Mouse (Mus musculus) urinary bladder, postnatal 10 days (tissue): Measurements from ENCODE around the gene Rhbg.

Experiments
- DNase-seq: peaks from one replicate; pipeline ENCODE4 v3.0.0; 2022; ENCODE audit warnings: low spot score

Rhbg gene

DNA sequence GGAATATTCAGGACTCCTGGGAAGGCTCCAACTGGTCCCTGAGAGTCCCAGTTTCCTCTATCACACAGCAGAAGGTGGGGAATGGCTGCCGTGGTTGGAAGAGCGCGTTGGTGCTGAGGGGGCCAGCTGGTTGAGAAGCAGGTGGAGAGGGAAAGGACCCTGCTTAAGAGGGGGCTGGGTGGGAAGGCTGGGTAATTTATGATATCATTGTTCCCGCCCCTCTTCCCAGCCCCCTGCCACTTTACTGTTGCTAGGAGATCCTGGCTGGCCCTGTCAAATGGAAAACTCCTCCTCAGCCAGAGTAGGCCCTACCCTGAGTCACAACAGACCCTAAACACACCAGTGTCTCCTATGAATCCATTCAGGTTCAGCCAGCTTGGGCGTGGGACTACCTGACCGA, 26.5 kb downstream of the Rhbg start:
- no peak for DNase-seq

DNA sequence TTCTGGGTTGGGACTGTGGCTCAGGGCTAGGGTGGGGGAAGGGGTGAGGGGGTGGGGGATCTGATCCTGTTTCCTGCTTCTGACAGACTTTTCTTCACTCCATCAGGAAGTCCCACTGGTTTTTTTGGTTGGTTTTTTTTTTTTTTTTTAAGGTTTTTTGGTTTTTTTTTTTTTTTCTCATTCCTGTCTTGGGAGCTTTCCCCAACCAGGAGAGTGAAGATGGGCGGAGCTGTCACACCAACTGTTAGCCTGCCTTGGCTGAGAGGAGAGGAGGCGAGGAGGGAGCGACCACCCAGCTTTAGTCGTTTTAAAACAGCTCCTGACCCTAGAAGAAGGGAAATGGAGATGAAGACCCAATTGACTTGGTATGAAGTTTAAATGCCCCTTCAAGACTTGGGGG, 27.2 kb downstream of the Rhbg start:
- DNase-seq, result no peak

GRCm38 (mm10) chr3:88226101-88226845, 28.2 kb downstream of the Rhbg start:
- no peak for DNase-seq

GRCm38 (mm10) chr3:88224929-88225328, 29.6 kb downstream of the Rhbg start:
- no peak for DNase-seq

DNA sequence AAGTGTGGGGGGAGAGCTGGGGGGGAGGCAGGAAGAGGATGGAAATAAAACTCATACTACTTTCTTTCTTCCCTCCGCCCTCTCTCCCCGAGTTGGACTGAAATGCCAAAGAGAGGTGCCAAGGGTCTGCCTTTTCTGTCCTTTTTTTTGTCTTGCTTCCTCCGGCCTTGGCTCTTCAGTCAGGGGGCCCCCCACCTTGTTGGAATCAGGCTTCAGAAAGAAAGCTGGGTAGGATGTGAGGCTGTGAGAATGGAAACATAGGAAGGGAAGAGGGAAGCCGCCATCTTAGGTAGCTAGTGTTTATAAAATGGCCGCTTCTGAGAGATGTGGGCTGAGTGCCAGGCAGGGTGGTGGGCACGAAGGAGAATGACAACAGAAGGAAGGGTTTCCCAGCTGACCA, 32.1 kb downstream of the Rhbg start:
- DNase-seq, result no peak

- DNase-seq, result no peak
Measured at GRCm38 (mm10) chr3:88221519-88222390, 32.8 kb downstream of the Rhbg start.

GRCm38 (mm10) chr3:88220842-88221241, 33.7 kb downstream of the Rhbg start:
- peak; percentile 30 for DNase-seq

DNA sequence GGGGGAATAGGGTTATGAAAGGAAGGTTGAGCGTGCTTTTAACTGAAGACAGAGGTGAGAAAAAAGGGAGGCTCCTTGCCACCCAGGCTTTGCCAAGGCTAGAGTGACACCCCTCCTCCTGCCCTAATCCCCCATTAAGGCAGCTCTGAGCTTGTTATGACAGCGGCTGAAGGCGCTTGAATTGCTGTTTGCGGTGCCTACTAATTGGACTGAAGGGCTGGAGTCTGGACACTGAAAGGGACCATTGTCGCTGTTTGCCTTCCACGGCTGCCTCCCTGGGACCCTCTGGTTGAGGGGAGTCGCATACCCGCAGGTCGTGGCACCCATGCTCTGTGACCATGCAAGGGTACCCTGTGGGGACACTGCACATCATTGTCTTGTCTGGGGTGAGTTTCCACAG, 34.6 kb downstream of the Rhbg start:
- DNase-seq, result no peak

- no peak for DNase-seq
Measured at GRCm38 (mm10) chr3:88217679-88218078, 36.8 kb downstream of the Rhbg start.

DNA sequence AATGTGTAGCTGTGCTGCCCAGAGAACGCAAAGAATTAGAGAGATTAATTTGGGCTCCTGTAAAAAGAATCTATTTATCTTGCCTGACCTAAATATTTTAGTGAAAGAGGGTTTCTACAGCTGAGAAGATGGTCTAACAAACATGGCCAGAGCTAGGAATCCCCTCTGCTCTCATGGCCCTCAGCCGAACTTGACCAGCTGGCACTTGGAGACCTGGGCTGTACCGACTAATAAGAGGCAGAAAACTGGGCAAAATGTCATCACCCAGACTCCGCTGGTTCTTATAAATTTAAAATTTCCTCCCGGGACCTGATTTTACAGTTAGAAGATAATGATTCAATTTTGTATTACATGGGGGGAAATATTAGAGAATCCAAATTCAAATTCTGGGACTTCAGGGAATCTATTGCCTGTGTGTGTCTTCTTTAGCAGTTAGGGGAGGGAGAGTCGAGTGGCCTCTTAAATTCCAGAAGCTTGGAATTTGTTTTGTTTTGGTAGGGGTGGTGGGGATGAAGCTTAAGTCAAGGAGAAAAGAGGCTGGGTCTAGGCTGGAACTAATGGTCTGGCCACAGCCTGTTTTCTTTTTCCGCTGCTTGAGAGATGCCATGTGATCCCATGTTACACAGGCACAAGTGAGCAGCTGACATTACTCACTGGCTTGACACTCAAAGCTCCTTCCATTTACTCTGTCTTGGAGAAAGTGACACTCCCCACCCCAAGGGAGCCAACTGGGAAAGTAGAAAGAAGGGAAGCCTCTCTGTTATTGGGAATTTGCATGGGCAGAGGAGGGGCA, 37.8 kb downstream of the Rhbg start:
- no peak for DNase-seq

- no peak for DNase-seq
Measured at GRCm38 (mm10) chr3:88216116-88216515, 38.4 kb downstream of the Rhbg start.

DNA sequence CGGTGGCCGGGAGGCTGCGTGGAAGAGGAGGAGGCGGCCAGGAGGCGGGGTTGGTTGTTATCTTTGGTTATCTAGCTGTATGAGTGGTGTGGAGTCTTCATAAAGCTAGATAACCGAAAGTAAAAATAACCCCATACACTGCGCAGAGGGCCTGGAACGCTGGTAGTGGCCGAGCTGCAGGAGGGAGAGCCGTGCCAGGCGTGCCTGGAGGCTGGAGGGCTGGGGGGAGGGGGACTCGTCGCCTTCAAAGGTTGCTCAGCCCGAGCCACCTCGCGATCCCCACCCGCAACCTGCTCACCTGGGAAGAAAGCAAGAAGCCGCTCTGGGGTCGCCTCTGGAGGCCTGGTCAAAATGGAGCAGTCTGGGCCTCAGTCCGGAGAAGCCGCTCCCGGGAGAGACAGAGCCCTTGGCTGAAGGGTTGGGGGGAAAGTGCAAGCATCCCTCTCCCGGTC, 38.9 kb downstream of the Rhbg start:
- no peak for DNase-seq

DNA sequence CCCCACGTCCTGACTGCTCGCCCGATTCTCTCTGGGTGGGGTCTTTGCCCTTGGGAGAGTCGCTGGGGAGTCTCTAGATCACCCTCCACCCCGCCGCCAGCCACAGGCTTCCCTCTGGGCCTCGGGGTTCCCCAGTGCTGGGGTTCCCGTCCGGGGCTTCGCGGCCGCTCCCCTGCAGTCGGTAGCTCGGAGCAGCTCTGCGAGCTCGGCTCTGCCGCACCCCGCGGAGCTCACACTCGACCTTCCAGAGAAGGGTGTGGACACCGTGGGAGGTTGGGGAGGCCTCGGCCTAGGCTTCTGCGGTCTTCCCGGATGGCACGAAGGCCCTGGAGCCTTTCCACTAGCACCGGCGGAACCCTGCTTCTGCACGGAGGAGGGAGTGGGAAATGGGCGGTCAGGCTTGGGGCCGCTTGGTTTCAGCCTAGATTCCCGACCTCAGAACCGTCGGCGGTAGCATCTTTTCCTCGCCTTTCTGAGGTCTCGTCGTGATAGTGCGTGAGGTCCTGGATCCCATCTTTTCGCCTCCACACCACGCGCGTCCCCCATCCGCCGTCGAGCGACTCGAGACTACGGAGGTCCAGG, 39.4 kb downstream of the Rhbg start:
- DNase-seq, result no peak

DNA sequence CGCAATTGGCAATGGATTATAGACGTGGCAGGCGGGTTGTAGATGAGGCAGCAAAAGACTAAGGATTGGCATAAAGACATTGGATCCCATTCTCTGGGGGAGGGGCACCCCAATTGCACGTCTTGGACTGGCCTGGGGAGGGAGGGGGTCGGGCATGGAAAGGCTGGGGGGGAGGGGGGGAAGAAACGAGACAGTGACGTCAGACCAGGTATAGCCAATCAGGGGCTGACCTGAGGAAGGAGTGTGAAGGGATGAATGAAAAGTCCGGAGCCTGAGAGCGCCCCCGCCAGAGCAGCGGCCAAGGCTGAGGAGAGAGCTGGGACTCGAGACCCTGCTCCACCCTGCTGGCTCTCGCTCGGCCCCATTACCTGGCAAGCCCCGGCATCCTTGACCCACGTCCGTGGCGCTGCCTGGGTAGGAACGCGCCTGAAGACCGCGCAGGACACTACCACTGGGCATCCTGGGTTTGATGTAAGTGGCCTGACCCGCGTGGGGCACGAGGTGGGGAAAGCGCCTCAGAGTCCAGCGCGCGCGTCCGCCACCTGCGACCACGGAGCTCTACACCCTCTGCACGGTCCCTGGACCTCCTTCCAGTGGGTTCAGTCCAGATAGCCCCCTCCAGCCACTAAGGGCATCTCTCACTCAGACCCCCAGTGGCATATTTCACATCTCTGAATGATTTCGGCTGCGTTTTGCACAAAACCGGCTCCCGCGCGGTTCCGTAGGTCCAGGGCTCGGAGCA, 40.1 kb downstream of the Rhbg start:
- no peak for DNase-seq

DNA sequence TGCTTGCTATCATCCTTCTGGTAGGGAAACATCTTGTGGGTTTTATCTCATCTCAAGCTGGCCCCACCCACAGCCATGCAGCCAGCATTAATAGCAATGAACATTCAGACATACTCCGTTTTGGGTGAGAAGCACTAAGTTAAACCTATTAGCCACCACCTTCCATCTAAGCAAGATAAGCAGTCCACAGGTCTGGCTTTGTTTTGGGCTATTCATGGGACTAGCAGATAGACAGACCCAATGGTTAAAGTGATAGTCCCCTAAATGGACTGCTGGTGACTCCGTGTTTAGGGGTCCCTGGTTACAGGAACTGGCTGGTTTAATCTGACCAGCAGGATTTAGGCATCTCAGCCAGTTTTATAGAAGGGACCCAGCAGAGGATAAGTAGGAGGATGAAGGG, 41.5 kb downstream of the Rhbg start:
- no peak for DNase-seq

DNA sequence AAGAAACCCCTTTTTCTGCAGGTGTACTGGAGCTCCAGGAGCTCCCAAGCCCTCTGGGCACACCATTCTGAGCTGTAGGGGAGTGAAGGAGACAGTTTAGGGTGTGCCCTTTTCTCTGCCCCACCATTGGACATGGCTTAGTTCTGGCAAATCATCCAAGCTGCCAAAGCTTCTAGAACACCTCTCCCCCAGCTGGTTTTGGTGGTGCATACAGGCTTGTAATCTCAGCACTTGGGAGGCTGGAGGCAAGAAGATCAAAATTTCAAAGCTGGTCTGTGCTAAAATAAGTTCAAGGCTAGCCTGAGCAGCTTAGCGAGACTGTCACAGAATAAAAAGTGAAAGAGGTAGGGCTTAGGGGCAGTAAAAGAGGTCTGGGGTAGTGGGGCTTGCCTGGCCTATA, 42.2 kb downstream of the Rhbg start:
- DNase-seq, result no peak

- DNase-seq, result no peak
Measured at GRCm38 (mm10) chr3:88210918-88211317, 43.6 kb downstream of the Rhbg start.

- no peak for DNase-seq
Measured at GRCm38 (mm10) chr3:88210121-88210520, 44.4 kb downstream of the Rhbg start.

DNA sequence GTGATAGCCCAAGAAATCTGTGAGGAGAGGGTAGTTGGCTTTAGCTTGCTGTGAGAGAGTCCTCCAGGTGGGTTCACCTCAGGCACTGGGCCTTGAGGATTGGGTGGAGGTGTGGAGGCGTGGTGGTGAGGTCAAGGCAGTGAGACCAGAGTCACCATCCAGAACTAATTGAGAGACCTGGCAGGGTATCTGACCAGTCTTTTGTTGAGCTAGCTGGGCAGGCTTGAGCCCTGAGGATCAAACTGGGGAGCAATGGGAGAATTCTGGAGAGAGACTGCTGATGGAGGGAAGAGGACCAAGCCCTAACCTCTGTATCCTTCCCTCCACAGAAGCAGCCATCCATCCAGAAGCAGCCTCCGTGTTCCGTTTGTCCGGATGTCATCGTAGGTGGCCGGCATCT, 45.2 kb downstream of the Rhbg start:
- DNase-seq, result no peak

DNA sequence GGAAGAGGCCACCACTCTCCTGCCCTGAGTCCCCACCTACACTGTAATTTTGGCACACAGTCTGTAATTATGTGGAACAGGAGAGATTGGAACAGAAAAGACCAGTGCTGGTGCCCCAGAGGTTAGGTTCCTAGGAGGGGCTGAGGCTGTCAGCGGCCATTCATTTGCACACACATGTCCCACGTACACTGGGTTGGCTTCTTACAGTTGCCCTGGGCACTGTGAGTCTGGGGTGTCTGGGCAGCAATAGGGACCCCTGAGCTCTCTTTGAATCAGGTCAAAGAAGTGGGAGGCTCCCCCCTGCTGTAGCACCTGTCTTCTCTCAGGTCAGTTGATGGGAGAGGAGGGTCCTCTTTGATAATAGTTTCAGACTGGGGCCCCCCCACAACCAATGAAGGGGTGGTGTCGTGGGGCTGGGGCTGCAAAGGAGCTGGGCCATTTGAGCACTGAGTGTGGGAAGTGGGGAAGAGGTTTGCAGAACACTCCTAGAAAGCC, 46.2 kb downstream of the Rhbg start:
- no peak for DNase-seq

DNA sequence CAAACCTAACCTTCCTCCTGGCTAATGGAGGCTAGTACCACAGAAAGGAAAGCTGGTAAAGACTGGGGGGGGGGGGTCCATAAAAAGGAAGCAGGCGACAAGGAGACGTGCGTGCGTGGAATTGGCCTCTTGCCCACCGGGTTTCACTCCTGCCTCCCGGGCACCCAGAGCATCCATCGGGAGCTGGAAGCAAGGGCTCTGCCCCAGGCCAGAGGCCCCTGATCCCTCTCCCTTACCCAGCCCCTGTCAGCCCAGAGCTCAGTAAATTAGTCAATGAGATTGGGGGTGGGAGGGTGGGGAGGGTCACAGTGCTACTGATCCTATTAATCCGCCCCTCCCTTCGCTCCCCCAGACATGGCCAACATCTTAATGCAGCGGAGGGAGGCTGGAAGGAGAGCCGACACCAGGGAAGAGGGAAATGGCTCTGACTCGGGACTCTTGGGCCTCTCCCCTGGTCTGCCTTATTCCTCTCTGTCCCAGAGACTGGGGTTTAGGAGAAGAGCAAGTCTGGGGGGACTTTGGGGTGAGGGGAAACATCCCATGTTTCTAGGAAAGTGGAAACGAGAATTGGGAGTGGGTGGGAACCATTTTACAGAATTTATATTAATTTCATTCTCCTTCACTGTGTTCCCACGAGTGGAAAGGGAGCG, 46.9 kb downstream of the Rhbg start:
- no peak for DNase-seq
